Mouse (Mus musculus) midbrain, embryonic 15.5 days (tissue): Measurements from ENCODE around the gene Fam71a. TPM values are rescaled to one million over a fixed set of nuclear protein-coding genes. Genes with fewer than 3 reads are reported as not detected.

ENCODE experiments used
- ATAC-seq: fragments of 200-750 bp; cut with Nextera tagmentation; replicated peaks from 2 replicates; pipeline ENCODE4 v1.8.0; 2017; ENCODE audit warnings: moderate TSS enrichment
- H3K27ac ChIP-seq: fragments of 300-500 bp; sonication (generic); 2 replicates; pipeline ENCODE4 v1.5.1; 2015; ENCODE audit warnings: mild to moderate bottlenecking, inconsistent platforms
- H3K27me3 ChIP-seq: fragments of 300-500 bp; sonication (generic); replicated peaks from 2 replicates; pipeline ENCODE4 v1.6.1; 2015; ENCODE audit warnings: inconsistent platforms
- H3K36me3 ChIP-seq: fragments of 300-500 bp; sonication (generic); replicated peaks from 2 replicates; pipeline ENCODE4 v1.6.1; 2015; ENCODE audit warnings: inconsistent platforms
- H3K4me1 ChIP-seq: fragments of 300-500 bp; sonication (generic); 2 replicates; pipeline ENCODE4 v1.6.1; 2015; ENCODE audit warnings: inconsistent platforms
- H3K4me2 ChIP-seq: fragments of 300-500 bp; sonication (generic); 2 replicates; pipeline ENCODE4 v1.6.1; 2015; ENCODE audit warnings: inconsistent platforms, mild to moderate bottlenecking, moderate library complexity
- H3K4me3 ChIP-seq: fragments of 300-500 bp; sonication (generic); 2 replicates; pipeline ENCODE4 v1.5.1; 2015; ENCODE audit warnings: mild to moderate bottlenecking, inconsistent platforms
- H3K9ac ChIP-seq: fragments of 300-500 bp; sonication (generic); 2 replicates; pipeline ENCODE4 v1.6.1; 2015; ENCODE audit warnings: mild to moderate bottlenecking, inconsistent platforms
- H3K9me3 ChIP-seq: fragments of 300-500 bp; sonication (generic); 2 replicates; pipeline ENCODE4 v1.6.1; 2016; ENCODE audit warnings: inconsistent platforms
- WGBS: fragments of 180-500 bp; shearing (Covaris S2); methylation state at CpG from one replicate; pipeline ENCODE4 v1.1.7; 2015; ENCODE audit warnings: mixed read lengths; 5-methylcytosine and 5-hydroxymethylcytosine counted together
- polyA plus RNA-seq: library from polyadenylated mRNA; unstranded; fragments of >200 nt; fragmentation: Nextera tagmentation; extraction: Ambion mirVana; gene quantifications from 2 replicates; pipeline ENCODE4 v1.2.1, GENCODE M21; 2015

The Fam71a gene
- polyA plus RNA-seq, 1 experiment from 2014 or later = not detected

DNA sequence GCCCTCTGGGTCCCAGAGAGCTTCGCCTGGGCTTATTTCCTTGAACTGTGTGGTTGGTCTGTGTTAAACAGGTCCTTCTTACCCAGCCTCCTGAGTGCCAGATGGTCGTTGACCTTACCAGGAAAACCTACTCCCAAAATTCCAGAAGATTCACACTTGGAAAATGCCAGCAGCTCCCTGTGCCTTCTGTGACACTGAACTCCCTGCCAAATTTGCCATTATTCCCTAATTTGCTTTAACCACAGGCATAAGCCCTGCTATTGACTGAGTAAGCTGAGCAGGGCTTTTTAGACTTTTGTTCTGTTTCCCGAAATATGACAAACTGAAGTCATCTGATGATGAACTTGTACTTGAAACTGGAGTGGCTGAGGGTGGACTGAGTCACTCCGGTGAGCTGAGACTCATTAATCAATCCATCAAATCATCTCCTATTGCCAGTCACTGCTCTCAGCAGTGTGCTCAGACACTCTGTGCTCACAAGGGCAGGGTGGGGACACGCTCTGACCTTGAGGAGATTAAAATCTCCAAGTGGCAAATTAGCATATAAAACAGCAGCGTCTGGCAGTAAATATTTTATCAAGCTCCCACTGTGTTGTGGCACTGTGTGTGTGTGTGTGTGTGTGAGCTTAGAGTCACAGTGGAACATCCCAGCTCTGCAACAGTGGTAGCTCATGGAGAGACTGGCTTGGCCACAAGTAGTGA lies 25.2 kb upstream of the Fam71a start:
- Histone ChIP-seq H3K36me3 (no peaks in the 10 kb centered on the region), H3K4me1 (peaks cover 16% of the 10 kb centered on the region)

DNA sequence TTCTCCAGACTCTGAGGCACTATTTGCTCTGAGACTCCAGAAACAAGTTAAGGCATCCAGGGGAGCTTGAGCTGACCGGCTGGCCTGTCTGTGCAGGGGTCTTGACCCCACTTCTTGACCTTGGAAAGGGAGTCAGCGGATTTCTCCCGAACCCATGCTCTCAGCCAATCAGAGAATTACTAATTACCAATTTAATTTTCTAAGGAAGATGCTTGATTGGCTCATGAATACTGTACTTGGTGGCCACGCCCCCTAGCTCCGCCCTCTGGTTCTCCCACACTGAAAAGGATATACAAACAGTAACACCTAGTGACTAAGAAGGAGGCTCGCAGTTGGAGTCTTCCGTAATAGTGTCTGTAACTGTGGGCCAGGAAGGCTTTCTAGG lies 21.8 kb upstream of the Fam71a start:
- H3K27me3 ChIP-seq = peaks cover 54% of the 10 kb centered on the region
- no peak overlapping the region for H3K27ac ChIP-seq
- WGBS = 5% methylated on average over 7 of the region's 7 CpGs
- peaks cover 43% of the 10 kb centered on the region for H3K4me1 ChIP-seq
- no peak overlapping the region for H3K4me3 ChIP-seq
- no peak for ATAC-seq
- H3K36me3 ChIP-seq = no peaks in the 10 kb centered on the region
- no peaks in the 10 kb centered on the region for H3K9me3 ChIP-seq
- peak overlapping the region; percentile 94 for H3K4me2 ChIP-seq
- no peak overlapping the region for H3K9ac ChIP-seq

More for the DNA sequence above, 25.2 kb upstream of the Fam71a start:
- no peak overlapping the region for H3K4me2 ChIP-seq
- peaks cover 23% of the 10 kb centered on the region for H3K27me3 ChIP-seq
- no peak overlapping the region for H3K27ac ChIP-seq
- H3K9me3 ChIP-seq = no peaks in the 10 kb centered on the region
- H3K9ac ChIP-seq = no peak overlapping the region
- H3K4me3 ChIP-seq = no peak overlapping the region
- WGBS = 42% methylated on average over 6 of the region's 6 CpGs
- ATAC-seq = no peak

DNA sequence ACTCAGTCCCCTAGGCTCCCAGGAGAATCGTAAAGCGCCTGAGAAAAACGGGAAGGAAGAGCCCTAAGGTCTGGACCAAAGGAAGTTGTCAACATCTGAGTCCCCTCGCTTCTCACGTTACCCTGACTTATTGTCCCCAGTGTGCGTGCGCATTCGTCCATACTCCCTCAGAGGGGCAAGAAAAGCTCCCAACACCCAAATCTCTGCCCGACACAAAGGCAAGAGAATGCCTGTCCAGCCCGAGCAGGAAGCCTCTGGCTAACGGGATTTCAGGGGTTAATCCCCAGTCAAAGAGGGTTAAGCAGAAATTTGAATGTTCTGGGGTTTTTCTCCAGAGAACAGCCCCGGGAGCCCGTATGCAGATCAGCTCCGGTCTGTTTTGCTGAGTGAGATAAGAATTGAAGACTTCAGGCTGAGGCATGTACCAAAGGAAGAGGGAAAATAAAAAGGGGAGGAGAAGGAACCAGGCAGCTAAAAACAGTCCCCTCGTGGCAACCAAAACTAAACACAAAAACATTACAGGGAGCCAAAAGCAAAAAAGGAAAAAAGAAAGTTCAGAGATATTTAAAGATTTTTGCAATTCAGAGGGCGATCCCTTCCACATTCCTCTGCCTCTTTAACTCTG lies 21.3 kb upstream of the Fam71a start:
- no peak overlapping the region; the same call in 1 of the 2 replicates for H3K4me3 ChIP-seq
- WGBS = under 1% methylated on average over 16 of the region's 16 CpGs

DNA sequence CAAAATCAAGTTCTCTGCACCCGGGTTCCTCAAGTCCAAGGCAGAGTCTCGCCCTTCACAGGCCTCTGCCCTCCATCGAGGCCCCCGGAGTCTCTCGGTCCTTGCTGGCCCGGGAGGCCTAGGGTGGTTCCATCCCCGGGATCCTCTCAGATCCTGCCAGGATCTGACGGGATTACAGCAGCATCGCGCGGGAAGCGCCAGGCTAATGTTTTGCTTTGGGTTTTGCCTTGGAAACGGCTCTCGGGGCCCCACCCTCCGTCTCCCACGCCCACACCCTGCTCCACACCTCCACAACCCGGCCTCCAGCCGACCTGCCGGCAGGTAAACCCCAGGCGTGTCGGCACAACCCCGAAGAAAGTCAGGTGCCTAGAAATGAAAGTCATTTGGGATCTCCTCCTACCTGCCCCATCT lies 20.2 kb upstream of the Fam71a start:
- no peaks in the 10 kb centered on the region for H3K9me3 ChIP-seq
- peak overlapping the region; percentile 54 for H3K4me3 ChIP-seq
- ATAC-seq = no peak
- H3K27ac ChIP-seq = no peak overlapping the region
- H3K4me2 ChIP-seq = peak overlapping the region; percentile 94
- peaks cover 43% of the 10 kb centered on the region for H3K4me1 ChIP-seq
- peaks cover 70% of the 10 kb centered on the region for H3K27me3 ChIP-seq
- no peak overlapping the region for H3K9ac ChIP-seq
- H3K36me3 ChIP-seq = no peaks in the 10 kb centered on the region
- 1% methylated on average over 22 of the region's 22 CpGs for WGBS

More for the DNA sequence above, 21.3 kb upstream of the Fam71a start:
- no peaks in the 10 kb centered on the region for H3K36me3 ChIP-seq
- H3K9me3 ChIP-seq = no peaks in the 10 kb centered on the region
- no peak for ATAC-seq
- peaks cover 59% of the 10 kb centered on the region for H3K27me3 ChIP-seq
- H3K9ac ChIP-seq = no peak overlapping the region
- H3K27ac ChIP-seq = no peak overlapping the region
- peaks cover 43% of the 10 kb centered on the region for H3K4me1 ChIP-seq
- peak overlapping the region; percentile 94 for H3K4me2 ChIP-seq

DNA sequence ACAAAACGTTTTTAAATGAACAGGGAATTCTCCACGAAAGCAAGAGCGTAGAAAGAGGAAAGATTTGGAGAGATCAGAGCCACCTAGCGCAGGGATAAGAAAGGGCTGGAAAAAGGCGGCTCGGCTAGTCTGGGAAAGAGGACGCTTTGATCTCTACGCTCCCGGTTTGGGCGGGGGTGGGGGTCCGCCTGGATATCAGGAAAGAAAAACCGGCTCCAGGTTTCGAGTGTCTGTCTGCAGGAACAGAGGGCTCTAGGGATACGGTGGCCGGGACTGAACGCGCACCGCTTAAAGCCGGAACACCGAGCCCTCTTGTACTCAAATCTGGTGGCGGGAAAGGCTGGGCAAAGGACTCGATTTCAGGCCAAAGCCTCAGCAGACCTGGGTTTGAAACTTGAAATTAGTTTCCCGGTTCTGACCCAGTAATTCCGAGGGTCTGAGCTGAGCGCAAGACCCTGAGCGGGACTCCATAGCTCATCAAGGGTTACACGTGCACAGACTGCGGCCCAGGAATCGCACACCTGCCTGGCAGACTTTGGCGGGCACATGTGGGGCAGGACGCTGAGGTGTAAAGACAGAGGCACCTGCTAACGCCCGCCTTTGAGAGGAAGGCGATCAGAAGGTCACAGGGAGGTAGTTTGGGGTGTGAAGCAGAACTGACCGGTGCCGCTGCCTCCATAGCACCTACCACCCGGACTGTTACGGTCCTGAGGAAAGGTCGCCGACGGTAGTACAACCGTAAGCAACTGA lies 19.6 kb upstream of the Fam71a start:
- H3K27me3 ChIP-seq = peaks cover 72% of the 10 kb centered on the region
- no peak for ATAC-seq
- no peaks in the 10 kb centered on the region for H3K36me3 ChIP-seq
- H3K4me3 ChIP-seq = peak overlapping the region; percentile 54
- no peak overlapping the region for H3K27ac ChIP-seq
- 2% methylated on average over 42 of the region's 42 CpGs for WGBS
- H3K4me2 ChIP-seq = peak overlapping the region; percentile 94
- H3K4me1 ChIP-seq = peaks cover 43% of the 10 kb centered on the region
- H3K9me3 ChIP-seq = no peaks in the 10 kb centered on the region
- 0 out of 2 replicates have a peak overlapping the region, but pooled peaks have one; percentile 29 for H3K9ac ChIP-seq

DNA sequence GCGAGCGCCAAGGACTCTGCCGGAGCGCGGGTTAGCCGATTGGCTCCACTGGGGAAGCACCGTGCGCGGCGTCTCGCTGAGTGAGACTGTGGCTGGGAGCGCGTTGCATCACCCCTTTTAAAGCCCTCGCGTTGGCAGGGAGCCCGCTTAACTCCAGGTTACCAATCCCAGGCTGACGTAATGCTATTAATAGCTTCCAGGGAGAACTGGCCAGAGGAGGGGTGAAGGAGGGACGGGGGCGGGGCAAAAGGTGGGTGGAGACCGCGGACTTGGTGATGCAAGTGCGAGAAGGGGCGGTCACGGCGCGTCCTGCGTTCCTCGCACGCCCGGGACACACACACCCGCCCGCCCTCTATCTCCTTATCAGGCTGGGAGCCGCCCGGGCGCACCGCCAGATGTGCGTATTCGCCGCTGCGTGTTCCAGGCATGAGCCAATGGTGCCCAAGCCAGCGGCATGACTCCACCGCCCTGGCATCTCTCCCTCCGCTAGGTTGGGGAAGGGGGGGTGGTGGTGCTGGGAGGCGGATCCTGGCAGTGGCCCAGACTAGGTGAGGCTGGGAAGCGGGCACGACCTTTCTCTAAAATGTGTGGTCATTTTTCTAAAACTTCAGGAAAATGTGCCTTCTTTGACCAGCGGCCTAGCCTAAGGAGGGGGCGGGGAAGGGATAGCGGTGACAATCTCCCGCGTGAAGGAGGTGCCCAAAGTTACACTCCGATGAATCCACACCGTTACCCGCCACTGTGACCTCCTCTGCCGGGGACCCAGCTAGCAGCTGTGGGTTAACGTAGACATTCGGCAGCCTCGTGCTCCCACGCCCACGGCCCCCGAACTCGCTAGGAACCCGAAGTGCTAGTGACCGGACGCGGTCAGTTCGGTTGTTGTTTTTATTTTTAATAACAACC lies 18.8 kb upstream of the Fam71a start:
- Histone ChIP-seq H3K27ac (0 out of 2 replicates have a peak overlapping the region, but pooled peaks have one; percentile 21), H3K27me3 (peaks cover 68% of the 10 kb centered on the region), H3K36me3 (no peaks in the 10 kb centered on the region), H3K4me2 (peak overlapping the region; percentile 94), H3K4me3 (peak overlapping the region; percentile 54), H3K9ac (peak overlapping the region; percentile 29; the same call in 1 of the 2 replicates), H3K4me1 (peaks cover 43% of the 10 kb centered on the region), H3K9me3 (no peaks in the 10 kb centered on the region)
- ATAC-seq = peak; percentile 85
- WGBS = under 1% methylated on average over 64 of the region's 67 CpGs

DNA sequence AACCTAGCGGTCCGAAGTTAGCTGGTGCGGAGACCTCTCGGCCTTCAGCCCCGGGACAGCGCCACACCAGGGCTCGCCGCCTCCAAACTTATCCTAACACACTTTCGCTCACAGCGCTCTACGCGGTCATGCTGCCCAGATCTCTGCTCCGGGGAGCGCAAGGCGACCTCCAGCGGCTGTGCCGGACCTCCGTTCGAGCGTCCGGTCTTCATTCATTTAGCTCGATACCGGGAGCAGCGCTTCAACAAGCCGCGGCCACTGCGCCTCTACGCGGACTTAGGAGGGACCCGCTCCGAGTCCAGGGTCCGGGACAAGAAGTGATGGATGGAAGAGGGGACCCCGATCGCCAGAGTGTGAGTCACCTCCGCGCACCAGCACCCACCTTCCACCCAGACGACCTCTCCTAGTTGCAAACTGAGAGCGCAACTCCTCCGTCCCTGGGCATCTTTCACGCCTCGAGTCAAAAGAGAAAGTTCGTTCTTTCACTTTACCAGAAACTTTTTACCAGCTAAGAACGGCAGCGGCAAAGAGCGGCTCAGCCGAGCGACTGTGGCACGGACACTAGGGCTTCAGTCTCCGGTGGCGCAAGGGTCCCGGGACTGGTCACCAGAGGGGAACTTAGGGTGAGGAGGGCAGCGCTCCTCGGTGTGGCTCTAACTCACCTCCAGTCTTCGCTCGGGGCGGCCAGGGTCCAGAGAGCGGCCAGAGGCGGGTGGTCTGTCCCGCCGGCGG lies 18.0 kb upstream of the Fam71a start:
- peaks cover 43% of the 10 kb centered on the region for H3K4me1 ChIP-seq
- H3K27ac ChIP-seq = 0 out of 2 replicates have a peak overlapping the region, but pooled peaks have one; percentile 21
- 0 out of 2 replicates have a peak, but pooled peaks have one; percentile 27 for ATAC-seq
- H3K9ac ChIP-seq = peak overlapping the region; percentile 29; the same call in 1 of the 2 replicates
- under 1% methylated on average over 61 of the region's 61 CpGs for WGBS
- peaks cover 67% of the 10 kb centered on the region for H3K27me3 ChIP-seq
- no peaks in the 10 kb centered on the region for H3K36me3 ChIP-seq
- no peaks in the 10 kb centered on the region for H3K9me3 ChIP-seq
- peak overlapping the region; percentile 54 for H3K4me3 ChIP-seq
- H3K4me2 ChIP-seq = peak overlapping the region; percentile 94

DNA sequence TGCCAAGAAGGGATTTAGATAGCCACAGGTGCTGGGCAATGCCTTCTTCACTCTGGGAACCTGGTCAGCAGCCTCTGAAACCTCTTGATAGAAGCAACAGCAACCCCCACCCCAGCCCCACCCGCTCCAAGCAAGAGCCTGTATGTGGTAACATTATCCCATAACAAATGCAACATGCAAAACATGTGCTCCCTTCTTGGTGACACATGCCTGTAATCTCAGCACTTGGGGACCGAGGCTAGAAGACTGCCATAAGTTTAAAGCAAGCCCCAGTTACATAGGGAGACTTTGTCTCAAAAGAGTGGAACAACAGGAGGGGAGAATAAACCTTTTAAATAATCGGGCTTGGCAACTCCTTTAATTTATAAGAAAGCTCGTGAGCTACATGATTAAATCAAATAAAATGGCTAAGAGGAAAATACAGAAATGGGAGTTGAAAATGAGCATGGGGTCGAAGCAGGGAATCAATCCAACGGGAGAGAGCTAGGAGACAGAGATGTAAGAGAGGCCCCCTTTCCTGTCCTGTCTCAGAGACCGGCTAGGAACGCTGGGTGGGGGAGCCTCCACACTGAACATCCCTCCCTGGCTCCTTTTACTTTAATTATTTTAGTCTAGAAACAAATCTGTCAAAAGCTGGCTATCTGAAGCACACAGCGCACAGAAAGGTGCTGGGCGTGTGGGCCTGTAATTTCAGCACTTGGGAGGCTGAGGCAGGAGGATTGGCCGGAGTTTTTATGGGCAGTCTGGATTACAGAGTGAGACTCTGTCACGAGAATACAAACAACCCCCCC lies 17.0 kb upstream of the Fam71a start:
- Histone ChIP-seq H3K36me3 (no peaks in the 10 kb centered on the region), H3K9me3 (no peaks in the 10 kb centered on the region), H3K27ac (no peak overlapping the region), H3K9ac (no peak overlapping the region), H3K4me1 (peaks cover 43% of the 10 kb centered on the region), H3K4me2 (peak overlapping the region; percentile 94; the same call in 1 of the 2 replicates), H3K27me3 (peaks cover 58% of the 10 kb centered on the region), H3K4me3 (no peak overlapping the region)
- ATAC-seq = no peak
- 51% methylated on average over 12 of the region's 12 CpGs for WGBS

DNA sequence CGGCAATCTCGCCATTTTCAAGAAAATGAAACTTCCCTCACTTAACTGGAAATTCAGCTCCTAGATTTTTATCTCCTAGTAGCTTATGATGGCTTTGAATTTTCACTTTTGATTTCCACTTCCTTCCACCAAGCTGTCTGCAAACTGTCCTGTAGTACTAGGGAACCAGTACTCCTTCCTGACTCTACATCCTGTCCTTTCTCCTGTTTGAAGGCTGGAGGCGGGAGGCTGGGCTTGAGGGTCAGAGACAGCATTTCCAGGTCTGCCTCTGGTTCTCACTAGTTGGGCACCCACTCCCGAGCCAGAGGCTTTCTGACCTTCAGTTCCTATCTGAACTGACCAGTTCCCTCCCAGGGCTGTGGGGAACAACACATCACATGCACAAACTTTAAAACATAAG lies 15.8 kb upstream of the Fam71a start:
- Histone ChIP-seq H3K27me3 (peaks cover 49% of the 10 kb centered on the region), H3K4me3 (no peak overlapping the region), H3K9ac (no peak overlapping the region), H3K27ac (no peak overlapping the region), H3K4me2 (no peak overlapping the region), H3K4me1 (peaks cover 33% of the 10 kb centered on the region), H3K36me3 (no peaks in the 10 kb centered on the region), H3K9me3 (no peaks in the 10 kb centered on the region)
- no peak for ATAC-seq
- WGBS = 78% methylated on average over 4 of the region's 4 CpGs

DNA sequence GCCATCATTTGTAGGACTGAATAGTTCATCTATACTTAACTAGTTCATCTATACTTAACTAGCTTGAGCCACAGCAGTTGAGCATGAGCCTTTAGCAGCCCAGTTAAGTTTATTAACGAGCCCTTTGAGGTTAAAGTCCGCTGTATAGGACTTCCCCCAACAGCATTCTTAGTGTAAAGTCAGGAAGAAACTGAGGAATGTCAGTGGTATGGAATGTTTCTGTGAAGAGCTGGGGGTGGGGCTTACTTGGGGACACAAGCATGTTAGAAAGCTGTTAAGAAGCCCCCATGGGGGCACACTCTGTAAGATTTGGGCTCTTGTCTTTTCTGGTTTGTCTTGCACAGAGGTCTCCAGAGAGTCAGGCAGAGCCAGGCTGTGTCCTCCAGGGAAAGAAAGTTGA lies 15.2 kb upstream of the Fam71a start:
- no peak overlapping the region for H3K9ac ChIP-seq
- H3K4me3 ChIP-seq = no peak overlapping the region
- no peaks in the 10 kb centered on the region for H3K36me3 ChIP-seq
- H3K4me2 ChIP-seq = no peak overlapping the region
- peaks cover 27% of the 10 kb centered on the region for H3K4me1 ChIP-seq
- 51% methylated on average over 2 of the region's 2 CpGs for WGBS
- ATAC-seq = no peak
- peaks cover 49% of the 10 kb centered on the region for H3K27me3 ChIP-seq
- no peak overlapping the region for H3K27ac ChIP-seq
- H3K9me3 ChIP-seq = no peaks in the 10 kb centered on the region
